Mouse (Mus musculus) adrenal gland (tissue): ENCODE results near the gene Thsd4.

Experiments used
- intact Hi-C: fragments of 180-260 bp; cut with DNase I; formaldehyde crosslinking; loops from one replicate; pipeline ENCODE4 v1.15.1; 2025
- long read RNA-seq, 2 experiments: library from polyadenylated mRNA; unstranded; transcript quantifications; one replicate each; pipeline ENCODE4 v2.0.0; 2020; ENCODE audit warnings: borderline replicate concordance in 1 of 2; ENCODE audit not compliant: insufficient replicate concordance in 1 of 2

Gene Thsd4
- long read RNA-seq, experiment 1, partial matches to known transcripts = 0 of 2 reads
- long read RNA-seq, experiment 1, other reads (novel, unspliced or antisense) = 2 of 2 reads
- long read RNA-seq, experiment 2, full-length matches to known transcripts = 1 of 8 reads
- long read RNA-seq, experiment 2, partial matches to known transcripts = 0 of 8 reads
- long read RNA-seq, experiment 2, other reads (novel, unspliced or antisense) = 7 of 8 reads

DNA sequence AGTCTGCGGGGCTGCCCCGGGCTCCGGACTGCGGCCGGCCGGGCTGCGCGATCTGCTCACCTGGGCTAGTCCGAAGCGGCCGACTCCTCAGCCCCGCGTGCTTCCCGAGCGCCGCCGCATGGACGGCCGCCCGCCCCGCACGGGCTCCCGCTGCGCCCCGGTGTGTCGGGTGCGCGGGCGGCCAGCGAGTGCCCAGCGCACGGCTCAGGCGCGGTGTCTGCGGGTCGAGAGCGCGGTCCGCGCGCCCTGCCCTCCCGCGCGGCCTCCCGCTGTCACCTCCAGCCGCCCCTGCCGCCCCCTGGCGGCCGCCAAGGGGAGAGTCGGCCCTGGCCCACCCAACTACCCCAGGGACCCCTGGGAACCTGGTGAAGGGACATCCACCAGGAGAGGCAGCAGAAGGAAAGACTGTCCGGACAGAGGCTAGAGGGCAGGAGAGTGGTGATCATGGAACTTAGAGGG is at the start of gene Thsd4:
Gene Thsd4 (minus strand): TSS at position 241 of the 459 bp plus-strand sequence.
- intact Hi-C loops = loop anchor here (5.0 kb wide), 2 partner anchors 245 to 275 kb away; no protein-coding TSS in a partner anchor

DNA sequence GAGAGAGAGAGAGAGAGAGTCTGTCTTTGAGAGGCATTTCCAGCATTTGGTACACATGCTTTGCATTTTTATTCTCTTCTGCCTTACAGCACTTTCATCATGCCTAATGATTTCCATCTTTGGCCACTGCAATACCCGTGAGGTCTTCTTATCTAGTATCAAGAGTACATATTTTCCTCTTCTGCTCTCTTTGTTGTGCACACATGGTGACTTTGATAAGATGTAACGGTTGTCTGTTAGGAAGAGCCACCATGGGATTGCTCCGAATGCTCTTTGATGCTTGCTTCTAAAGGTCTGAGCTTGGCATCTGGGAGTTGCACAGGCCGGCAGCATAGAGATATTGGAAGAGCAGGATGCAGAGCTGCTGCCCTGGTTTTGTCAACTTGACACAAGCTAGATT is 49.2 kb upstream of the Thsd4 start:
- intact Hi-C loops = no loop called here

DNA sequence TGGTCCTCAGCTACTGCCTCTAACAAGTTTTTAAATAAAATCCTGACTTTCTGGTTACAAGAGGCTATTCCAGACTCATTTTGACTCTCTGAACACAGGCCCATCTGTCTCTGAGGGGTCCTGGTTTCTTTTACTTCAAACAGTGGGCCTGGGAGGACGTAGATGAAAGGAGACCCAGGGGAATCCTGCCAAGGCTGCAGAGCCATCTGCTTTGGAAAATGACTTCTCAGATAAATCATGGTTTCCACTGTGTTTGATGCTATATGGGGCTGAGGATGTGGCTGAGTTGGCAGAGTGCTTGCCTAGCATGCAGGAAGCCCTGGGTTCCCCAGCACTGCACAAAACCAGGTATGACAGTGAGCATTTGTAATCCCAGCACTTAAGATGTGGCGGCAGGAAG is 47.5 kb upstream of the Thsd4 start:
- intact Hi-C loops = no loop called here

DNA sequence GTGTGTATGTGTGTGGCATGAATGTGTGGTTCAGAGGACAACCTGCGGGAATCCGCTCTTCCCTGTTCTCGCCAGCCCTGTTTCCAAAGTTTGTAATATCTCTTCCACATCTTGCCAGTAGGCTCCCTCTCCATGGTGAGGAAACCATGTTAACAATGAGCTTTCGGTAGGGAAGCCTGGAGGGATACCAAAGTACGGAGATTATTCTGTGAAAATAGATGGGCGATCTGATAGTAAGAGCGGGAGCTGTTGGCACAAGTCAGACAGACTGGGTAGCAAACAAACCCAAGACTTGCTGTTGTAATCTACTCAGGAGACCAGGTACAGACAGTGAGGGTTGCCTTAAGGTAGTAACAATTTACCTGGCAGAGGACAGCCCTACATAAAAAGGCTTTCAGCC is 42.0 kb upstream of the Thsd4 start:
- intact Hi-C loops = no loop called here

DNA sequence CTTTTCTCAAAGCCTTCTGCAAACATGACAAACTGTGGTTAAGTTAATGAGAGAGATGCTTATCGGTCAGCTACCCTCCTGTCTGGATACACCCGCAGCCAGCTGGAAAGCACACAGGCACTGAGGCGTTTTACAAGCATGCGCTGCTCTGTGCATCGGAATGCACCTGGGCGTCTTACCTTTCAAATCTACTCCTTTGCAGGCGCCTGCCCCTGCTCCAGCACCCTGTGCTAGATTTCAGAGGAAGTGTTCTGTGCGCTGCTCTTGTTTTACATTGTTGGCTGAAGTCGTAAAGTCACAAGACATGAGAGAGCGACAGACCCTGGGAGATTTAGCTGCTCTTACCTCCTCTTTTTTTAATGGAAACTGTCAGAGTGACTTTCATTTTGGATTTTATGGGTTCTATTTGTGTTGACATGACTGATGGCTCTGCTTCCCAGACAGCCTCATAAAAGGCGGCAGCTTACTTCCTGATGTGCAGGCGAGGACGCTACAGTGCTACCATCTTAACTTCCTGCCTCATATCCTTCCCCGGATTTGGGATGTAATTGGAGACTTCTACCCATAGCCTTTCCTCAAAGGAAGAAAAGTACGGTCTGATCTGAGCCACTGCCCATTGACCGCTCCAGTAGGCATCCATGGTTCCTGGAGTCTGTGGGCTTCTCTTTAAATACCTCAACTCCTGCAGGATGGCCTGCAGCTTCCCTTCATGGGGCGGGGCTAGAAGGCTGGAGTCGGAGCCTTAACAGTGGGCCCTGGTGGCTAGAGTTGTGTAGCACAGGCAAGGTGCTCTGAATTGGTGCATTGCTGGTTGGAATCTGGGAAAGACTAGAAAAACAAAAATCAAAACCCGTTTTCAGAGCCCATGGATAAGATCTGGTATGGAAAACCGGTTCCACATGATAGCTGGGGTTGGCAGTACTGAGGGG is 40.9 kb upstream of the Thsd4 start:
- intact Hi-C loops = no loop called here

DNA sequence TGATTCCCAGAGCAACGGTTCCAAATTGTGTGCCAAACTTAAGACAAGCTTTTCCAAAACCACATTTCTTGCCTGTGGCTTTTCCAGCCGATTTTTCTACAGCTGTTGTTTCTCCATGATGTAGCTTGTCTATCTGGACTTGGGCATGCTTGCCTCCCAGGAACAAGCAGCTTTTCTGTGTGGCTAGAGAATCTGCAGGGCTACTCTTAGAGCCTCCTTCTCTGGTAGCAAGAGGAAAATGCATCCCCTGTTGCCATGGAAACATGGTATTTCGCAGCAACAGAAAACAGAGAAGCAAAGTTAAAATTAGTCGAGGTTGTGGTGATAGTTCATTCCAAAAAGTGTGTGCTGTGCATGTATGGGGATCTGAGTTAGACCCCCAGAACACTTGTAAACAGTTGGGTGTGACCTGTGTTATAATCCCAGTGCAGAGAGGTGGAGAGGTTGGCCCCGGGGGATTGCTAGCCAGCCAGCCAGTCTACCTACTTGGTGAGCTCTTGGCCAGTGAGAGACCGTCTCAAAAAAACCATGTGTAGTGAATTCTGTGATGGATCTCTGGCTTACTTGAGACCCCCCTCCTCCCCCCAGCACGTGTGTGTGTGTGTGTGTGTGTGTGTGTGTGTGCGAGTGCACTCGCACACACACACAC is 39.9 kb upstream of the Thsd4 start:
- intact Hi-C loops = no loop called here

DNA sequence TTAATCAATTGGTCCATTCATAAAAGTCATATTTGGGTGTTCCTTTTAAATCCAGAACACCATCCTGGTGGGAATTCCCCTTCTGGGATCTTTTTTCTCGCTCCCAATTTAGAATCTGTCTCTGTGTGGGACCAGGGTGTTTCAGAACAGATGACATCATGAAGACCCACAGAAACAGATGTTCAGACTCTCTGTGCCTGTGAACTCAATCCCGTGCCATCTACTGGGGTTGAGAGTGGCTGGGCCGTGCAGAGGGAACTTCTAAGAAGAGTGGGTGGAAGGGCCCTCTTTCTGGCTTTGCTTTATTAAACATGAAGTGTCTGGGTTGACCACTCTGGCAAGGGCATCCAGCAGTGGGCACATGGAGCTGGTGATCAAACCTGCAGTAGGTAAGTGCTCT is 36.7 kb upstream of the Thsd4 start:
- intact Hi-C loops = no loop called here

DNA sequence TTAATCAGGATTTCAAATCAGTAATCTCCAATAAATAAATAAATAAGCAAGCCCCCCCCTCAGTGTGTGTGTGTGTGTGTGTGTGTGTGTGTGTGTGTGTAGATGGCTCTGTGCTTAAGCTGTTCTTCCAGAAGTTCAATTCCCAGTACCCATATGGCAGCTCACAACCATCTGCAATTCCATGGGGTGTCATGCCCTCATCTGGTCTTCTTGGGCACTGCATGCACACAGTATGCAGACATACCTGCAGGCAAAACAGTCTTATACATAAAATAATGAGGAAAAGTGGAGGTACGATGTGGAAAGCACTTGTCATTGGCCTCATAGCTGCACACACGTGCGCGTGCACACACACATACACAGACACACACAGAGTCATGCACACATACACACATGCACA is 29.4 kb upstream of the Thsd4 start:
- intact Hi-C loops = no loop called here

DNA sequence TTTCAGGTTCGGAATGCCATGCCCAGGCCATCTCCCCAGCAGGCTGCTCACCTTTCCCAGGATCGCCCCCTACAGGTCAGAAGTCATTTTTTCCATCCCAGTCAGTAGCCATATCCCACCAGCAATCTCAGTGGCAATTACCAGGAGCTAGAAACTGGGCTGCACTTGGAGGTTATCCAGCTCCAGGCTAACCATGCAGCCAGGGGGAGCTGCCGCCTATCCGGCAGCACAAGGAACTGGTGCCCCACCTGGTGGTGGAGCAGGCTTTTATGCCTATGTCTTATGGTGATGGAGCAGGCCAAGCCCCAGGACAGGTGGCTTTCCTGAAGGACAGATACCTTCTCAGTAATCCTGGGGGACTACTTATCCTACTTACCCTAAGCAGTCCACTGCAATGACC is 26.3 kb upstream of the Thsd4 start:
- intact Hi-C loops = loop anchor here (5.0 kb wide), 1 partner anchor 301 kb away; no protein-coding TSS in a partner anchor

DNA sequence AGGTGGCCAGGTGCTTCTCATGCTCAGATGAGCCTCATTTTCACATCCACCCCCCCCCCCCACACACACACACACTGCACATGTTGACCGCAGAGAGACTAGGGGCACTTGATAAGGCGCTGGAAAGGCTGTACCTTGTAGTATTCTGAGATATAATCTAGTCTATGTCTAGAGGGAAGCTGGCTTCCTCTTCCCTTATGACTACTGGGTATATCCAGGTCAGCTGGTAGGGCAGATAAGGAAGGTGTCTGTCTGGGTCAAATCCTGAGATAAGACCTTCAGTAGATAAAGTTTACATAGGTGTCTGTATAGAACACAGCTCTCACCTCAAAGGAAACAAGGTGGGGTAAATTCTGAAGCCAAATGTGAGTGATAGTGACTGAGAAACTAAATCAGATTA is 24.3 kb upstream of the Thsd4 start:
- intact Hi-C loops = loop anchor here (5.0 kb wide), 1 partner anchor 299 kb away; no protein-coding TSS in a partner anchor

DNA sequence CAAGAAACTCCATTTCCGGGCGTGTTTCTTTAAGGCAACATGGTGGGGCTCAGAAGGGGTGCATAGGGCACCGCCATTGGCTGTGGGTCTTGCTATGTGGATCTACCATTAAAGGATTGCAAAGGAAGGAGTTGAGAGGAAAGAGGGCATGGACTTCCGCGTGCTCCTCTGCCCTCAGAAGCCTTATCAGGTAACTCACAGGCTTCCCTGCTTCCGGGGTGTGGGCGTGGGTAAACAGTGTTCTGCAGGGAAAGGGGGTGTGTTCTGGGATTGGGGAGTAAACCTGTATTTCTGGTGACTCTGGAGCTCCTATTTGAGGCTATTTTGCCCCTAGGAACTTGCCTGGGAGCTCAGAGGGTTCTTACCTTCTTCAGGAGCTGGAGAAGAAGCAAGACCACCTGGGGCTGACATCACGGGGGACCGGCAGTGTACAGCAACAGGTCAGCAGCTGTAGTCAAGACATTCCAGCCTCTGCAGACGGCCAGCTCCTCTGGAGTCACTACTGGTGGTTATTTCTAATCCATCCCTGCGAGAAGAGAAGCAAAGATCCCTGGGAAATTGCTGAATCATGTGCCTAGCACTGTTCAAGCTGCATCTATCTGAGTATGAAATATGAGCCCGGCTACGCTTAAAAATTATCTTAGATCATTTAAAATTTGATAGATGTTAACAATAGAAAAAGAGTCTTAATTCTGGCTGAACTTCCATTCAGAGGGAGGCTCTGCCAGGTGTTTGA is 23.7 kb upstream of the Thsd4 start:
- intact Hi-C loops = loop anchor here (5.0 kb wide), 1 partner anchor 298 kb away; no protein-coding TSS in a partner anchor

DNA sequence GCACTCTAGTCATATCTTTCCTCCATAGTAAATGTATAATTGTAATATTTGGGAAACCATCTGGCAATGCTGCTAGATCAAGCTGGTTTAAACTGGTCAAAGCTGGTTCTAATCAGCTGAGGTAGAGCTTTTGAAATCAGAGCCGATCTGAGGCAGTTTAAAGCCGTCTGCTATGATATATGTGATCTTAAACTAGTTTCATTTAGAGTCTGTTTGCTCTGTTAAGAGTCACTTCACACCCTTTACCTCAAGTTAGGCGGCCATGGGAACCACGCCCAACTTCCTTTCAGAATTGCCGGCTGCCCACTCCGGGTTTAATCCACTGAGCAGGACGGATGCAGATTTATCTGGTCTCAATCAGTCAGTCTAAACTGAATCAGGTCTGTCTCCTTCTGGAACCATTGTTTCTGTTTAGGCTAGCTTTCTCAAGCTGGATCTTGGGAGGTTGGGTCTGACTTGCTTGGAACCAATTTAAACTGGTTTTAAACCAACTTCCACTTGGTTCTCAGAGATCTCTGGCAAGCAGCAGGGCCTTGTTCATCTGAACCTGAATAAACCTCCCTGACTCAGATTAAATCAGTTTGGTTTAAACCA is 21.7 kb upstream of the Thsd4 start:
- intact Hi-C loops = no loop called here

DNA sequence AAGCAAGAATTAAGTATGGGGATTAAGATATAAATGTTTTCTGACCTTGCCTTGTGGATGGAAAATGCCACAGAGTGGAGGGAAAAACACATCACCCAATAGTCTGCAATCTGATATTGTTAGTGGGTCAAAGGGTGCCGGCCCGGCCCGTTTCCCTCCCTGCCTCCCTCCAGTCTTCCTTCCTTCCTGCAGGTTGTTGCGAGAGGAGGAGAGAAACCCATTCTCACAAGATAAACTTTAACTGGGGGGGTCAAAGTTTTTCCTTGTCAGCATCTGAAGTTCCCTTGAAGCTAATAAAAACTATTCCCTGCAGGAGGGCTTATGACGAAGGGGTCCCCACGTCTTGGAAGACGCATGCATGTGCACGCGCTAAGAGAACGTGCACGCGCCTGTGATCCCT is 8.5 kb upstream of the Thsd4 start:
- intact Hi-C loops = no loop called here

DNA sequence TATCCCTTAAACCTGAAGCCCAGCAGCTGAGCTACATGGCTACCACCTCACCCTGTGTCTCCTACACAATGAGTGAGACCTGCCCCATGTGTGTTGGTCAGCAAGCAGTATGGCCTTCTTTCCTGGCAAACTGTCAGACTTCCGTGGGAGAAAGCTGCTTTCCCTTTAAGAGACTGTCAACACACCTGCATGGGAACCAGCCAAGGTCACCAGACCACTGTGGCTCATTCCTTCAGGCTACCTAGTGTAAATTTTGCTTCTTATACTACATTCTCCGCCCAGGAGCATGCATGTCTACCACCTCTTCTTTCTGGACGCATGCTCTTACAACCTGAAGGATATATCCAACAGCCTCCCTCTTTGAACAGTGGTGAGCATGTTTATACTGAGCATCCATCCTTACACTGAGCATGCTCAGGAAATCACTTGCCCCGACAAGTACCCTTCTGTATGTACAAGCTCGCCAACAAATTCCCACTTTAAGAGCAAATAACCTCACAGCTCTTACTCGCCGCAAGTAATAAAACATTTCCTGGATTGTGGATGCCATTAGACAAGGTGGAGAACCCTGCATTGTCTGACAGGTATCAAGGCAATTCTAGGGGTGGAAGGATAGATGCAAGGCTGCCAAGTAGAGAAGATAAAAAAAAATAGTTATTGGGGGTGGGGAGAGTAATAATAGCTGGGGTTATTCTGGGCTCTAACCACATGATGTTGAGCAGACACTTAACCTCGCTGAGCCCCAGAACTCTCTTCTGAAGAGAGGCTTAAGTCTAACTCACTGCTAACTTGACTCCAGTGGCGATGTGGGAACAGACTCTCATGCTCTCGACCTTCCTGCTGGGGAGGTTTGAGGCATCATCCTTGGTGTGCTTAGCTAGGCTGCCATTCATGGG is 7.8 kb upstream of the Thsd4 start:
- intact Hi-C loops = no loop called here

DNA sequence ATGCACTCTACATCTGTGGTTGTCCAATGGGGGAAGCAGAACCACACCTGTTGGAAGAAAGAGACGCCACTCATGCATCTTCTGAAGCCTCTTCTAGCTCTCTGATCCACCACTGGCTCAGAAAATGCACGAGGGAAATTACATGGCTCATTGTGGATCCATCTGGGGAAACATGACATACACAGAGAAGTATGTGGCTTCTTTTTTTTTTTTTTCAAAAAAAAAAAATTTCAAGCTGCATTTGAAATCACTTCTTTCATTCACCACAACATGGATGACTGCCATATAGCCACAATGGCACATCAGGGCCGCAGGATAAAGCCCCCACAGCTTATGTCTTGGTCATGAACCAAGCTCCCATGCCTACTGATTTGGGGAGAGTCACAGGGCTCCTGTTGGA is 6.4 kb upstream of the Thsd4 start:
- intact Hi-C loops = no loop called here

DNA sequence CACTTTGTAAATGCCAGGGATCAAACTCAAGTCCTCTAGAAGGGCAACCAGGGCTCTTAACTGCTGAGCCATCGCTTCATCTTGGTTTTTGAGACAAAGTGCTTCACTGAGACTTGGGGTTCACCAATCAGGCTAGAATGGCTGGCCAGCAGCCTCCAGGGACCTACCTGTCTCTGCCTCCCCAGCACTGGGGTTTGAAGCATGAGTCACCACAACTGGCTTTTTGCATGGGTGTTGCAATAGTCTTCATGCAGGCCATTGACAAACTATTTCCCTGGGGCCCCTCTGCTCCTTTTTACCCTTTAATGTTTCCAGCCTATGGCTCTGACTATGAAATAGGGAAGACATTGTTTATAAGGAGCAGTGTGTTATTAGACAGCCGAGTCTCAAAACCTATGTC is 6.0 kb upstream of the Thsd4 start:
- intact Hi-C loops = no loop called here

DNA sequence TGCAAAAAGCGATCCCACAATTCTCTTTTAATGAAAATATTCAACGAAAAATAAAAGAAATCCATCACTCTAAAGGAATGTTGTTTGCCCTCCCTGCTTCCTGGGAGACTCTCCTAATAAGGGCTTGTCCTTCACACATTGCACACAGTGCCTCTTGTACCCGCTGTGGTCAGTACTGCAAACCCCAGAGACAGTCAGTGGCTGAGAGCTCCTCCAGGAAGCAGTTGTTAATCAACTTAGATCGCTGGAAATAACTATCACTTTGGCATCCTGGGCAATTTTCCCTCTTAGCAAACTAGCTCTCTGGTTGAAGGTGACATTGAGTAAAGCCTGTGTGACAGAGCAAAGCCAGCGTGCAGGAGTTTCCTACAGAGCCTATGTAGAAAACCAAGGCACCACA is 5.2 kb upstream of the Thsd4 start:
- intact Hi-C loops = no loop called here

DNA sequence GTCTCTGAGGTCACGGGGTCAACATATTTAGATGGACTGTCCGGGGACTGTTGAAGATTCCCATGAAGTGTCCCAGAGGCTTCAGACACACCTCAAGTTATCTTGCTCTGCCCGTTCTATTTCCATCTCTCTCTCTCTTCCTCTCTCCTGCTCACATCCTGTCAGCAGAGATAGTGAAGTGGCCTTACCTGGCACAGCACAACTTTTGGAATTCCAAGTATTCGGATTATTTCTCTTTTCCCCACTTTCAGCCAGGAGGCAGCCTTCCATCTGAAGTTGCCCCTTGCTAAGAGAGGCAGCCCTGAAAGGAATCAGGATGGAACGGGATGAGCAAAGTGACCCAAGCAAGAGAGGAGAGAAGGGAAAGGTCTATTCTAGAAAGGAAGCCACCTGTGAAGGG is 4.3 kb upstream of the Thsd4 start:
- intact Hi-C loops = no loop called here

DNA sequence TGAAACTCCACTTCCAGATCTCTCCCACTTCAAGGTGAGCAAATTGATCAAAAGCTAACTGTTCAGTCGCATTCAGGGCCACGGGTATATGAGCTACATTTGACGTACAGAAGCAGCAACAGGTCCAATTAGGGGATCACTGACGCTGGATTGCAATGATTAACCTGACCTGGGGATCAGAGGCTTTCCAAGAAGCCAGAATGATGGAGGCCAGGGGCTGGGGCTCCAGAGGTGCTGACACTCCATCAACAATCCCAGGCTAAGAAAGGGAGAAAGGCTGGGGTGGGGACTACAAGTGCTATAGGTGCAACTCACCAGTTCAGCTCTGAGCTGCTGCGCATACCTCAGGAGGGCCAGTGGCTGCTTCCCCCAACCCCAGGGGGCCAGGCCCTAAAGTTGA is 703 bp downstream of the Thsd4 start:
- intact Hi-C loops = loop anchor here (5.0 kb wide), 2 partner anchors 244 to 274 kb away; no protein-coding TSS in a partner anchor

DNA sequence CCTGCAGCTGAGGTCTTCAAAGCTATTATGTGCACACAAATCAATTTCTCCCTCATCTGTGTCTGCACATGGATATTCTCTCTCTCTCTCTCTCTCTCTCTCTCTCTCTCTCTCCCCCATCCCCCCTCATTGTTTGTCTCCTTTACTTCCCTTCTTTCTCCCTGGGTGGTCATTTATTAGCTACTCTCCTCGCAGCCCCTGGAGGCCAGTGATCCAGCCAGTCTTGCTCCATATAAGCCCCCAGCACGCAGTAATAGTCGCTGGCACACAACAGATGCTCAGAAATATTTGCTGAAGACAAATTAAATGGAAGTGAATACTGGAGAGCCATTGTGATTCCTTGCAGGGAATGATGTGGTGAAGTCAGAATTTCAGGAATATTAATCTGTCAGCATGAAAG is 2.2 kb downstream of the Thsd4 start:
- intact Hi-C loops = no loop called here
